Mouse (Mus musculus) layer of hippocampus, adult 6 months (tissue): Measurements from ENCODE around the gene Olfr12. TPM values are rescaled to one million over a fixed set of nuclear protein-coding genes. Genes with fewer than 3 reads are reported as not detected.

Experiments used
- long read RNA-seq, 2 experiments: library from polyadenylated mRNA; unstranded; transcript quantifications; one replicate each; pipeline ENCODE4 v2.0.0; 2019 to 2020
- polyA plus RNA-seq: library from polyadenylated mRNA; unstranded; fragments of <200 nt; fragmentation: Nextera tagmentation; gene quantifications from 2 replicates; pipeline ENCODE4 v1.2.3, GENCODE M21; 2021

Gene Olfr12
- not detected in 2 replicates for polyA plus RNA-seq
- long read RNA-seq, experiment 1 = 0 reads
- long read RNA-seq, experiment 2 = 0 reads

GRCm38 (mm10) chr1:92617488-92617887 lies at the start of gene Olfr12:
Gene Olfr12, plus strand, starts transcription at chr1:92617788.

GRCm38 (mm10) chr1:92571022-92571421 lies 46.6 kb upstream of the Olfr12 start, which contains the start of gene Olfr1413:
Gene Olfr1413, plus strand, starts transcription at chr1:92571322.

GRCm38 (mm10) chr1:92585479-92585878 lies 32.1 kb upstream of the Olfr12 start, which contains the start of gene Olfr1412:
Gene Olfr1412, plus strand, starts transcription at chr1:92585779.

GRCm38 (mm10) chr1:92594111-92594510 lies 23.5 kb upstream of the Olfr12 start, which contains the start of gene Olfr1411:
Gene Olfr1411, plus strand, starts transcription at chr1:92594411.

GRCm38 (mm10) chr1:92605482-92605881 lies 12.1 kb upstream of the Olfr12 start, which contains the start of gene Olfr1410:
Gene Olfr1410, plus strand, starts transcription at chr1:92605782.

GRCm38 (mm10) chr1:92641514-92642272 lies 24.1 kb downstream of the Olfr12 start, which contains the start of gene Cops9:
Gene Cops9, minus strand, starts transcription at chr1:92641985.

GRCm38 (mm10) chr1:92648673-92649072 lies 31.1 kb downstream of the Olfr12 start, which contains the start of gene Otos:
Gene Otos, minus strand, starts transcription at chr1:92648841.

Other genes starting within 250 kb of the Olfr12 start
- 449 and 471 TPM in 2 replicates for gene Ndufa10, start 143.9 kb upstream of the Olfr12 start, polyA plus RNA-seq
- gene Olfr1416, start 132.7 kb upstream of the Olfr12 start, polyA plus RNA-seq = not detected in 2 replicates
- gene Olfr1415, start 121.7 kb upstream of the Olfr12 start, polyA plus RNA-seq = not detected in 2 replicates
- gene Olfr1414, start 99.1 kb upstream of the Olfr12 start, polyA plus RNA-seq = not detected in 2 replicates
- gene Olfr1413, start 46.5 kb upstream of the Olfr12 start, polyA plus RNA-seq = not detected in 2 replicates
- gene Olfr1412, start 32.0 kb upstream of the Olfr12 start, polyA plus RNA-seq = not detected in 2 replicates
- not detected in 2 replicates for gene Olfr1411, start 23.4 kb upstream of the Olfr12 start, polyA plus RNA-seq
- not detected in 2 replicates for gene Olfr1410, start 12.0 kb upstream of the Olfr12 start, polyA plus RNA-seq
- gene Cops9, start 24.2 kb downstream of the Olfr12 start, polyA plus RNA-seq = 996 and 1,070 TPM in 2 replicates
- gene Otos, start 31.1 kb downstream of the Olfr12 start, polyA plus RNA-seq = 2.0 and 3.1 TPM in 2 replicates
- gene Gpc1, start 213.9 kb downstream of the Olfr12 start, polyA plus RNA-seq = 16.3 and 17.8 TPM in 2 replicates